Mouse (Mus musculus): ENCODE results near the gene Armc12. TPM values are rescaled to one million over a fixed set of nuclear protein-coding genes. Genes with fewer than 3 reads are reported as not detected.
A peak's percentile ranks its signal among the peaks of the same experiment; 100 is the strongest.
"Not testable (repeated sequence)": the region's sequence is repeated elsewhere in the genome, so short reads cannot be mapped to it uniquely, and the experiment has no call there.

Gene Armc12
- polyA plus RNA-seq, 1 experiment from 2014 or later: not detected

GRCm38 (mm10) chr17:28533327-28533726, 2.7 kb downstream of the Armc12 start:
- no peak for ATAC-seq (replicated peaks; ENCODE audit: insufficient number of reproducible peaks, low FRiP score, low TSS enrichment)
- Histone ChIP-seq H3K36me3 (ENCODE audit: control insufficient read depth, insufficient read depth, low read length) (no peaks in the 10 kb centered on the region), H3K9me3 (replicated peaks; ENCODE audit: control insufficient read depth, low read length) (no peaks in the 10 kb centered on the region), H3K9ac (ENCODE audit: low read depth, low read length) (no peak overlapping the region), H3K4me2 (no peak overlapping the region), H3K27me3 (ENCODE audit: control insufficient read depth, insufficient read depth, low read length) (peaks cover 14% of the 10 kb centered on the region), H3K4me3 (ENCODE audit: low read depth, low read length) (no peak overlapping the region), H3K27ac (ENCODE audit: low read depth, low read length) (no peak overlapping the region), H3K4me1 (ENCODE audit: control insufficient read depth, insufficient read depth, low read length) (no peaks in the 10 kb centered on the region)
- WGBS (ENCODE audit: insufficient replicate concordance): 81% methylated on average over 13 of the region's 13 CpGs

DNA sequence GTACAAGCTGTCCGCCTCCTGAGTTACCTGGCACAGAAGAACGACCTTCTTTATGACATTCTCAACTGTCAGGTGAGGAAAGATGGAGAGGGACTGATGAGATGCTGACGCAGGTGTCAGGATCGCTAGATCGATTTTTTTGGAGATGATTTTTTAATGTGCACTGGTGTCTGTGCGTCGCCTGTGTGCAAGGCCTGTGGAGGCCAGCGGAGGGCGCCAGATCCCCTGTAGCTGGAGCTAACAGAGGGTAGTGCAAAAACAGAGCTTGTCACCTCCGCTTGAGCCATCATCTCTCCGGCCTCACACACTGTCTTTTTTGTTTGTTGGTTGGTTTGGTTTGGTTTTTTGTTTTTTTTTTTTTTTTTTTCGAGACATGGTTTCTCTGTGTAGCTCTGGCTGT, 7.3 kb downstream of the Armc12 start:
- H3K9ac ChIP-seq (ENCODE audit: low read depth, low read length): no peak overlapping the region
- no peak for ATAC-seq (replicated peaks; ENCODE audit: insufficient number of reproducible peaks, low FRiP score, low TSS enrichment)
- H3K4me3 ChIP-seq (ENCODE audit: low read depth, low read length): no peak overlapping the region
- H3K9me3 ChIP-seq (replicated peaks; ENCODE audit: control insufficient read depth, low read length): 0 out of 2 replicates have a peak, but pooled peaks cover 4% of the 10 kb centered on the region
- WGBS (ENCODE audit: insufficient replicate concordance): 43% methylated on average over 12 of the region's 12 CpGs
- peaks cover 6% of the 10 kb centered on the region; the same call in 1 of the 2 replicates for H3K27me3 ChIP-seq (ENCODE audit: control insufficient read depth, insufficient read depth, low read length)
- no peak overlapping the region for H3K4me2 ChIP-seq
- H3K4me1 ChIP-seq (ENCODE audit: control insufficient read depth, insufficient read depth, low read length): no peaks in the 10 kb centered on the region
- H3K36me3 ChIP-seq (ENCODE audit: control insufficient read depth, insufficient read depth, low read length): no peaks in the 10 kb centered on the region
- no peak overlapping the region for H3K27ac ChIP-seq (ENCODE audit: low read depth, low read length)

DNA sequence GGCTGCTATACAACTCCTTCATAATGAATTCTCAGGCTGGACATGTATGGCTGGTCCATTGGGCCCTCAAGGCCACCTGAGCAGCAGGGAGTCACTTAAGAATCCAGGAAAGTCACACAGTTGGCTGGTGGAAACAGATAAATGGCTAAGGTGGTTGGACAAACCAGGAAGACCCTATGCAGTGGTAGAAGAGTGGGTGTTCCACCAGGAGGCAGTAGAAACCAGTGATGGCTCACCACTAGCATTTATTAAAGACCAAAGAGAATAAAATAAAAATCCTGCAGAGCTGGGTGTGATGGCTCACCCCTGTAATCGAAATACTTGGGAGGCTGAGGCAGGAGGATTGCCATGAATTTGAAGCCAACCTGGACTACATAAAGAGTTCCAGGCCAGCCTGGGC, 16.3 kb downstream of the Armc12 start:
- no peaks in the 10 kb centered on the region for H3K36me3 ChIP-seq (ENCODE audit: control insufficient read depth, insufficient read depth, low read length)
- no peaks in the 10 kb centered on the region for H3K4me1 ChIP-seq (ENCODE audit: control insufficient read depth, insufficient read depth, low read length)
- no peak overlapping the region for H3K27ac ChIP-seq (ENCODE audit: low read depth, low read length)
- H3K27me3 ChIP-seq (ENCODE audit: control insufficient read depth, insufficient read depth, low read length): no peaks in the 10 kb centered on the region
- H3K4me2 ChIP-seq: no peak overlapping the region
- 77% methylated on average over 1 of the region's 1 CpGs for WGBS (ENCODE audit: insufficient replicate concordance)
- no peak overlapping the region for H3K4me3 ChIP-seq (ENCODE audit: low read depth, low read length)
- H3K9ac ChIP-seq (ENCODE audit: low read depth, low read length): no peak overlapping the region
- no peaks in the 10 kb centered on the region for H3K9me3 ChIP-seq (replicated peaks; ENCODE audit: control insufficient read depth, low read length)
- ATAC-seq (replicated peaks; ENCODE audit: insufficient number of reproducible peaks, low FRiP score, low TSS enrichment): no peak

GRCm38 (mm10) chr17:28548550-28548949, 17.9 kb downstream of the Armc12 start:
- Histone ChIP-seq H3K4me1 (ENCODE audit: control insufficient read depth, insufficient read depth, low read length) (no peaks in the 10 kb centered on the region), H3K9me3 (replicated peaks; ENCODE audit: control insufficient read depth, low read length) (no peaks in the 10 kb centered on the region), H3K27me3 (ENCODE audit: control insufficient read depth, insufficient read depth, low read length) (no peaks in the 10 kb centered on the region), H3K27ac (ENCODE audit: low read depth, low read length) (no peak overlapping the region), H3K36me3 (ENCODE audit: control insufficient read depth, insufficient read depth, low read length) (no peaks in the 10 kb centered on the region), H3K4me2 (no peak overlapping the region), H3K9ac (ENCODE audit: low read depth, low read length) (no peak overlapping the region), H3K4me3 (ENCODE audit: low read depth, low read length) (no peak overlapping the region)
- 68% methylated on average over 11 of the region's 11 CpGs for WGBS (ENCODE audit: insufficient replicate concordance)
- ATAC-seq (replicated peaks; ENCODE audit: insufficient number of reproducible peaks, low FRiP score, low TSS enrichment): no peak

- H3K27ac ChIP-seq (ENCODE audit: low read depth, low read length): no peak within 1 kb of the TSS
- ATAC-seq (replicated peaks; ENCODE audit: insufficient number of reproducible peaks, low FRiP score, low TSS enrichment): no peak
- H3K27me3 ChIP-seq (ENCODE audit: control insufficient read depth, insufficient read depth, low read length): no peaks in the 10 kb centered on the region
- no peak within 1 kb of the TSS for H3K4me2 ChIP-seq
- H3K9me3 ChIP-seq (replicated peaks; ENCODE audit: control insufficient read depth, low read length): no peaks in the 10 kb centered on the region
- H3K4me3 ChIP-seq (ENCODE audit: low read depth, low read length): no peak within 1 kb of the TSS
- no peaks in the 10 kb centered on the region for H3K36me3 ChIP-seq (ENCODE audit: control insufficient read depth, insufficient read depth, low read length)
- no peaks in the 10 kb centered on the region for H3K4me1 ChIP-seq (ENCODE audit: control insufficient read depth, insufficient read depth, low read length)
- WGBS (ENCODE audit: insufficient replicate concordance): 67% methylated on average over 14 of the region's 14 CpGs
- H3K9ac ChIP-seq (ENCODE audit: low read depth, low read length): no peak within 1 kb of the TSS
Observed at GRCm38 (mm10) chr17:28549111-28549510, 18.5 kb downstream of the Armc12 start, which contains the start of gene Clpsl2. Gene Clpsl2, plus strand, starts transcription at chr17:28549411.

GRCm38 (mm10) chr17:28553040-28553793, 22.6 kb downstream of the Armc12 start:
- no peaks in the 10 kb centered on the region for H3K4me1 ChIP-seq (ENCODE audit: control insufficient read depth, insufficient read depth, low read length)
- WGBS (ENCODE audit: insufficient replicate concordance): 8% methylated on average over 14 of the region's 14 CpGs
- no peak overlapping the region for H3K4me2 ChIP-seq
- no peak overlapping the region for H3K4me3 ChIP-seq (ENCODE audit: low read depth, low read length)
- H3K27me3 ChIP-seq (ENCODE audit: control insufficient read depth, insufficient read depth, low read length): no peaks in the 10 kb centered on the region
- no peak overlapping the region for H3K27ac ChIP-seq (ENCODE audit: low read depth, low read length)
- H3K36me3 ChIP-seq (ENCODE audit: control insufficient read depth, insufficient read depth, low read length): no peaks in the 10 kb centered on the region
- ATAC-seq (replicated peaks; ENCODE audit: insufficient number of reproducible peaks, low FRiP score, low TSS enrichment): no peak
- H3K9ac ChIP-seq (ENCODE audit: low read depth, low read length): no peak overlapping the region
- H3K9me3 ChIP-seq (replicated peaks; ENCODE audit: control insufficient read depth, low read length): no peaks in the 10 kb centered on the region

DNA sequence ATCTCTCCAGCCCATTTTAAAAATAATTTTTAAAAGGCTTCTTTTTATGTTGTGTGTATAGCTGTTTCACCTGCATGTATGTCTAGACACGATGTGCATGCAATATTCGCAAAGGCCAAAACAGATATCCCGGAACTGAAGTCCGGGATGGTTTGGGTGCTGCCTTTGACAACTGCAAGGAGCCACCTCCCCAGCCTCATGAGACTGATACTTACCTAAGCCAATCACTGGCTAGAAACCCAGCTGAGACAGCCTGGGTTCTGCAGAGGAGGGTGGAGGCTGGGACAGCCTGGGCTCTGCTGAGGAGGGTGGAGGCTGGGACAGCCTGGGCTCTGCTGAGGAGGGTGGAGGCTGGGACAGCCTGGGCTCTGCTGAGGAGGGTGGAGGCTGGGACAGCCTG, 23.4 kb downstream of the Armc12 start:
- H3K9ac ChIP-seq (ENCODE audit: low read depth, low read length); H3K27me3 ChIP-seq (ENCODE audit: control insufficient read depth, insufficient read depth, low read length); H3K36me3 ChIP-seq (ENCODE audit: control insufficient read depth, insufficient read depth, low read length); H3K9me3 ChIP-seq (replicated peaks; ENCODE audit: control insufficient read depth, low read length); H3K27ac ChIP-seq (ENCODE audit: low read depth, low read length); H3K4me3 ChIP-seq (ENCODE audit: low read depth, low read length); H3K4me2 ChIP-seq; ATAC-seq (replicated peaks; ENCODE audit: insufficient number of reproducible peaks, low FRiP score, low TSS enrichment); H3K4me1 ChIP-seq (ENCODE audit: control insufficient read depth, insufficient read depth, low read length): not testable (repeated sequence)
- WGBS (ENCODE audit: insufficient replicate concordance): 84% methylated on average over 4 of the region's 4 CpGs

- H3K9ac ChIP-seq (ENCODE audit: low read depth, low read length): peak overlapping the region; percentile 28; the same call in 1 of the 2 replicates
- no peak overlapping the region for H3K4me2 ChIP-seq
- H3K36me3 ChIP-seq (ENCODE audit: control insufficient read depth, insufficient read depth, low read length): no peaks in the 10 kb centered on the region
- no peak overlapping the region for H3K4me3 ChIP-seq (ENCODE audit: low read depth, low read length)
- H3K27me3 ChIP-seq (ENCODE audit: control insufficient read depth, insufficient read depth, low read length): no peaks in the 10 kb centered on the region
- ATAC-seq (replicated peaks; ENCODE audit: insufficient number of reproducible peaks, low FRiP score, low TSS enrichment): no peak
- no peaks in the 10 kb centered on the region for H3K9me3 ChIP-seq (replicated peaks; ENCODE audit: control insufficient read depth, low read length)
- no peak overlapping the region for H3K27ac ChIP-seq (ENCODE audit: low read depth, low read length)
- H3K4me1 ChIP-seq (ENCODE audit: control insufficient read depth, insufficient read depth, low read length): no peaks in the 10 kb centered on the region; the same call in 1 of the 2 replicates
- 49% methylated on average over 6 of the region's 6 CpGs for WGBS (ENCODE audit: insufficient replicate concordance)
Observed at GRCm38 (mm10) chr17:28556635-28557396, 26.2 kb downstream of the Armc12 start.
